Mouse (Mus musculus) retina, postnatal 7 days (tissue): Measurements from ENCODE around the gene Ttc41.
A peak's percentile ranks its signal among the peaks of the same experiment; 100 is the strongest.

Source experiments
- DNase-seq: peaks from one replicate; pipeline ENCODE4 v3.0.0-alpha.2; 2012; ENCODE audit warnings: low read depth, low spot score

The Ttc41 gene

GRCm38 (mm10) chr10:86755816-86756502, 50.3 kb downstream of the Ttc41 start:
- DNase-seq: no peak

- no peak for DNase-seq
These were observed 52.1 kb downstream of the Ttc41 start for GRCm38 (mm10) chr10:86757724-86758123.

- no peak for DNase-seq
These were observed 52.6 kb downstream of the Ttc41 start for GRCm38 (mm10) chr10:86758211-86758610.

- no peak for DNase-seq
These were observed 55.6 kb downstream of the Ttc41 start for GRCm38 (mm10) chr10:86761236-86761635.

GRCm38 (mm10) chr10:86761722-86762383, 56.2 kb downstream of the Ttc41 start:
- DNase-seq: no peak

- no peak for DNase-seq
These were observed 56.7 kb downstream of the Ttc41 start for GRCm38 (mm10) chr10:86762384-86762730.

- no peak for DNase-seq
These were observed 58.1 kb downstream of the Ttc41 start, which contains the start of gene Gm49358 for GRCm38 (mm10) chr10:86763672-86764071. Gene Gm49358 (plus strand): TSS chr10:86763972.

GRCm38 (mm10) chr10:86765344-86765966, 59.8 kb downstream of the Ttc41 start:
- DNase-seq: no peak

- DNase-seq: no peak
These were observed 63.6 kb downstream of the Ttc41 start for GRCm38 (mm10) chr10:86769216-86769615.

- DNase-seq: no peak
These were observed 64.2 kb downstream of the Ttc41 start for GRCm38 (mm10) chr10:86769797-86770196.

GRCm38 (mm10) chr10:86771701-86772100, 66.1 kb downstream of the Ttc41 start:
- DNase-seq: no peak

- no peak for DNase-seq
These were observed 66.6 kb downstream of the Ttc41 start for GRCm38 (mm10) chr10:86772231-86772631.

GRCm38 (mm10) chr10:86773360-86773759, 67.7 kb downstream of the Ttc41 start:
- no peak for DNase-seq

- DNase-seq: no peak
These were observed 70.7 kb downstream of the Ttc41 start for GRCm38 (mm10) chr10:86776281-86776680.

GRCm38 (mm10) chr10:86777614-86778319, 72.2 kb downstream of the Ttc41 start:
- no peak for DNase-seq

GRCm38 (mm10) chr10:86778398-86779116, 72.9 kb downstream of the Ttc41 start, which contains the start of gene Nt5dc3:
Gene Nt5dc3 (plus strand): TSS chr10:86779005.
- peak; percentile 93 for DNase-seq

- peak; percentile 28 for DNase-seq
These were observed 73.6 kb downstream of the Ttc41 start for GRCm38 (mm10) chr10:86779117-86779755.

GRCm38 (mm10) chr10:86779816-86780500, 74.3 kb downstream of the Ttc41 start:
- DNase-seq: no peak

GRCm38 (mm10) chr10:86781641-86782040, 76.0 kb downstream of the Ttc41 start:
- DNase-seq: no peak

GRCm38 (mm10) chr10:86782656-86783055, 77.0 kb downstream of the Ttc41 start:
- no peak for DNase-seq
